In the genomic region with DNA sequence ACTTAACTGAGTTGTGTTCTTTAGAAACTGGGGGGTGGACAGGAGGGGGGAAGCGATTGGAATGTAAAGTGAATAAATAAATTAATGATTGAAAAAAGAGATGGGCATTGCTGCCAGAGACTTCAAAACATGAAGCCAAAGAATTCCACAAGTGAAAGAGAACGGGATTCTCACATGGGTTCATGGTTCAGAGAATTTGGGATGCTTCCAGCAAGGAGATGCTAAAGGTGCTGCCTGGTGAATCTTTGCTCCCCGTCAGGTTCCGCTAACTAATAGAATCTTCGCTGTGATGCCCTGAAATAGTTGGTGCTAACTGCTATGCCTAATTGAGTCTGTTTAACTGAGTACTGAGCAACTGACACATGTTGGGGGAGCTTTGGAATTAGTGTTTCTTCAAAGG, we compare ENCODE assay signal across 32 mouse cellular contexts.
"Had no signal": no experiment of that assay in that cellular context is flagged by ENCODE, and none has a peak within 500 bp of the region (broad histone marks: within the 10 kb centered on the region; RNA-seq: fewer than 3 reads in every experiment).

No protein-coding gene starts in this region.

- H3K36me3 ChIP-seq: heart, embryonic 10.5 days; heart, embryonic 12.5 days; heart, embryonic 13.5 days; heart, embryonic 15.5 days; hindbrain, embryonic 10.5 days; hindbrain, embryonic 12.5 days; hindbrain, embryonic 13.5 days; hindbrain, embryonic 15.5 days; intestine, embryonic 15.5 days had no signal

- H3K9ac ChIP-seq: heart, embryonic 12.5 days; heart, embryonic 13.5 days; heart, embryonic 15.5 days; hindbrain, embryonic 12.5 days; hindbrain, embryonic 13.5 days; hindbrain, embryonic 14.5 days; hindbrain, embryonic 15.5 days; intestine, embryonic 15.5 days had no signal

- H3K9me3 ChIP-seq: heart, embryonic 10.5 days; heart, embryonic 12.5 days; heart, embryonic 13.5 days; heart, embryonic 15.5 days; hindbrain, embryonic 10.5 days; hindbrain, embryonic 12.5 days; hindbrain, embryonic 13.5 days; hindbrain, embryonic 15.5 days; intestine, embryonic 15.5 days had no signal

- H3K27me3 ChIP-seq: heart, embryonic 12.5 days; heart, embryonic 13.5 days; heart, embryonic 15.5 days; hindbrain, embryonic 12.5 days; hindbrain, embryonic 13.5 days; hindbrain, embryonic 15.5 days; intestine, embryonic 15.5 days had no signal

- H3K27ac ChIP-seq: heart, adult 2 months; heart, embryonic 10.5 days; heart, embryonic 13.5 days; heart, embryonic 15.5 days; hindbrain, embryonic 10.5 days; hindbrain, embryonic 12.5 days; hindbrain, embryonic 13.5 days; hindbrain, embryonic 14.5 days; hindbrain, embryonic 15.5 days; hindbrain, postnatal 0 days; intestine, embryonic 15.5 days; kidney, postnatal 0 days; layer of hippocampus, adult 2 months; left cerebral cortex, adult 2 months had no signal

- H3K4me3 ChIP-seq: heart, adult 2 months; heart, embryonic 10.5 days; heart, embryonic 12.5 days; heart, embryonic 13.5 days; heart, embryonic 15.5 days; hindbrain, embryonic 10.5 days; hindbrain, embryonic 12.5 days; hindbrain, embryonic 13.5 days; hindbrain, embryonic 15.5 days; intestine, embryonic 15.5 days; layer of hippocampus, adult 2 months; left cerebral cortex, adult 2 months had no signal

- ATAC-seq: hindbrain, embryonic 16.5 days; hindbrain, postnatal 0 days; inflammation-experienced regulatory T-cells, adult 6 months; intestine, embryonic 15.5 days; intestine, embryonic 16.5 days; intestine, postnatal 0 days had no signal

- H3K4me1 ChIP-seq: heart, embryonic 10.5 days; heart, embryonic 12.5 days; heart, embryonic 13.5 days; heart, embryonic 15.5 days; hindbrain, embryonic 10.5 days; hindbrain, embryonic 12.5 days; hindbrain, embryonic 15.5 days; intestine, embryonic 15.5 days had no signal

- H3K4me2 ChIP-seq: heart, embryonic 11.5 days; heart, embryonic 12.5 days; heart, embryonic 13.5 days; heart, embryonic 15.5 days; hindbrain, embryonic 12.5 days; hindbrain, embryonic 13.5 days; hindbrain, embryonic 14.5 days; hindbrain, embryonic 15.5 days; intestine, embryonic 15.5 days had no signal

- DNase-seq: heart, adult 18-20 months; heart, adult 2 months; heart, postnatal 10 days; heart, postnatal 14 days; heart, postnatal 36 days; heart, postnatal 4 days; kidney, adult 11 months; kidney, adult 18-20 months; kidney, postnatal 10 days; kidney, postnatal 25 days; kidney, postnatal 4 days; layer of hippocampus, adult 9-11 months; layer of hippocampus, postnatal 36 days had no signal
